Mouse (Mus musculus) spleen, adult 2 months (tissue): Measurements from ENCODE around the gene Tra2a.

Experiments used
- CTCF ChIP-seq: fragments of 200-500 bp; IDR thresholded peaks from 2 replicates; pipeline ENCODE4 v1.5.1; 2011; ENCODE audit warnings: mild to moderate bottlenecking, inconsistent platforms; ENCODE audit not compliant: insufficient read depth, insufficient read length, insufficient replicate concordance; ENCODE audit errors: extremely low read depth
- POLR2A ChIP-seq: fragments of 200-500 bp; IDR thresholded peaks from 2 replicates; pipeline ENCODE4 v1.6.1; 2011; ENCODE audit warnings: low read depth, low read length, inconsistent platforms

GRCm38 (mm10) chr6:49213581-49214085, 50.2 kb downstream of the Tra2a start:
- TF ChIP-seq CTCF (no peak), POLR2A (no peak)
